Mouse (Mus musculus) E14TG2a.4 (cell line): Measurements from ENCODE around the gene Zfp800.

Source experiments
- CTCF ChIP-seq: conservative IDR thresholded peaks from 2 replicates; pipeline ENCODE4 v1.5.1; 2014; ENCODE audit warnings: low read length
- NANOG ChIP-seq: IDR thresholded peaks from 2 replicates; pipeline ENCODE4 v1.6.1; 2014; ENCODE audit warnings: borderline replicate concordance, low read length, mixed read lengths
- POU5F1 ChIP-seq: IDR thresholded peaks from 2 replicates; pipeline ENCODE4 v1.6.1; 2014; ENCODE audit warnings: low read length, borderline replicate concordance

DNA sequence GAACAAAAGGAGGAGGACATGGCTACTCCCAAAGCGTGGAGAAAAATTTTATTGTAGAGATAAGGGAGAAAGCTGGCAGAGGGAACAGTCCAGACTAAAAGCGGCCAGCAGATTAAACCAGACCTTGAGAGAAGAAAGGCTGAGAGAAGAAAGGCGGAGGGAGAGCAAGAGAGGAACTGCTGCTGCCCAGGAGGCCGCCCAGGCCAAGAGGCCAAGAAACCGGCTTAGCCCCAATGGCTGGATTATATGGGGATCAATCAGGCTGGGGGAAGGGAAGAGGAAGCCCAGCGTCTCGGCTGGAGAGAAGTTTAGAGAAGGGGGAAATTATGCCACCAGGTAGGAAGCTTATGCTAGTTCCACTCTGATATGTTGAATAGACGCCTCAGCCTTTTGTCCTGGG, 101.5 kb downstream of the Zfp800 start:
- no peak for TF ChIP-seq CTCF
- TF ChIP-seq POU5F1: no peak
- TF ChIP-seq NANOG: no peak
